Mouse (Mus musculus): ENCODE results near the gene Snx29.

- peak; percentile 80 for TF ChIP-seq CTCF (IDR thresholded peaks at IDR 0.05; ENCODE audit: low read depth, low read length)
- TF ChIP-seq POLR2A (IDR thresholded peaks at IDR 0.05; ENCODE audit: extremely low read depth, insufficient read depth, low read length): no peak
Measured at GRCm38 (mm10) chr16:11697710-11698357, 375.1 kb downstream of the Snx29 start.
